Mouse (Mus musculus) CD4-positive, CD25-positive, alpha-beta regulatory T cell, adult 9 weeks (primary cell): ENCODE results near the gene Rhov. TPM values are rescaled to one million over a fixed set of nuclear protein-coding genes. Genes with fewer than 3 reads are reported as not detected.

Experiments
- polyA plus RNA-seq: library from polyadenylated mRNA; unstranded; fragments of 100-300 nt; shearing (Covaris generic); gene quantifications from one replicate; pipeline ENCODE4 v1.2.1, GENCODE M21; 2017

The Rhov gene
- polyA plus RNA-seq: 0.21 TPM

DNA sequence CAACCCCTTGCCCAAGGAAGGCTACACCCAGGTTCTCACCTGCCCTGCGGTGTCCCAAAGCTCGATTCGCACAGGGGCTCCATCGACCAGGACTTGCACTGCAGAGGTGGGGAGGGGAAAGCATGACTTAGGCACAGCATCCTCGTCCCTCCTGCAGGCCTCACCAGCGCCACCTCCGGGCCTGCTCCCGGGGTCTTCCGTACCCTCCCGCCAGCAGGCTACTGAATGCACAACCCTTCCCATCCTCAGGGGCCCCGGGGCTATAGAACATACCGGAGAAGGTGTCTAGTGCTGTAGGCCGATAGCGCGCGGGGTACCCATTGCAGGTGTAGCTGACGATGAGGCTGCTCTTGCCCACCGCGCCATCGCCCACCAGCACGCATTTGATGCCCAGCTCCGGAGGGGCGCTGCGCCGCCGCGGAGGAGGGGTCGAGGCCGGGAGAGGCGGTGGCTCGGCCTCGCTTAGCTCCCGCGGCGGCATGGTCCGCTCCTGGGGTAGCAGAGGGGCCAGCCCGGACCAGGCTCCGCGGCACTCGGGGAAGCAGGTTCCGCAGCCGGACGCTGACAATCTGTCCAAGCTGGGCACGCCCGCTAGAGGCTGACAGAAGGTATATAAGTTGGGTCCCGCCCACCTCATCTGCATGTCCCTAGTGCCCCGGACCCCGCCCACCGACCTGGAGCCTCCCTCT lies at the start of gene Rhov:
Gene Rhov (minus strand): TSS at position 630 of the 689 bp plus-strand sequence.

GRCm38 (mm10) chr2:119288270-119288882 lies 17.3 kb upstream of the Rhov start, which contains the start of gene Vps18:
TSS of gene Vps18 (plus strand) at chr2:119288740.

DNA sequence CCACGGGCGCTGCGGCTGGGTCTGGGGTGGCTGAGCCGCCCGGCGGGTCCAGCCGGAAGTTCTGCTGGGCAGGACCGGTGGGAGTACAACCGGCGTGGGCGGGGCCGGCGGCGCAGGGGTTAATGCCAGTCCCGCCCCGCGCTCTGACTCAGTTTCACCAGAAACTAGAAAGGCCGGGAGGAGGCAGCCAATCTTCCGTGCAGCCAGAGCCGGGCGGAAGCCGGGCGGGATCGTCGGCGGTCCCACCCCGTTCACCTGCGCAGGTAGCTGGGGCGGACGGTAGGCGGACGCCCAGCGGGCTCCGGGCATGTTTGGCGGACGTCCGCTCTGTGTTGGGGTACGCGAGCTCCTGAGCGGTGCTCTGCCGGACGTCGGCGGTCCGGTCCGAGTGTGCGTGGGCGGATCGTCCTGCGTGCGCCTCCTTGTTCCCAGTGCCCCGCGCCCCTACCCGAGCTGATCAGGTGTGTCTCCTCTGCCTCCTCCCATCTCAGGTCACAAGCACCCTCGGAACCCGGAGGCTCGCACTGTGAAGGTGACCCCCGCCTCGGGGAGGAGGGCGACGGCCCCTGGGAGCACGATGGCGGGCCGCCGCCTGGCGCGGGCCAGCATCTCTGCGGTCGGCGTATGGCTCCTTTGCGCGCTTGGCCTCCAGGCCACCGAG lies 33.7 kb downstream of the Rhov start, which contains the start of gene Spint1:
Gene Spint1 (plus strand): TSS at position 153 of the 661 bp plus-strand sequence.

GRCm38 (mm10) chr2:119229775-119230704 lies 41.0 kb downstream of the Rhov start, which contains the start of gene Ppp1r14d:
TSS of gene Ppp1r14d (minus strand) at chr2:119229906.

Other genes starting within 250 kb of the Rhov start
- gene Ccdc32, start 241.9 kb downstream of the Rhov start, polyA plus RNA-seq: 27.4 TPM
- gene Rpusd2, start 236.5 kb downstream of the Rhov start, polyA plus RNA-seq: 2.5 TPM
- 2.3 TPM for gene Knl1, start 224.2 kb downstream of the Rhov start, polyA plus RNA-seq
- gene Rad51, start 158.5 kb downstream of the Rhov start, polyA plus RNA-seq: 6.8 TPM
- gene Rmdn3, start 114.2 kb downstream of the Rhov start, polyA plus RNA-seq: 30.7 TPM
- gene Gchfr, start 103.5 kb downstream of the Rhov start, polyA plus RNA-seq: not detected
- gene Gm14137, start 96.8 kb downstream of the Rhov start, polyA plus RNA-seq: 1.1 TPM
- gene Zfyve19, start 62.7 kb downstream of the Rhov start, polyA plus RNA-seq: 57.0 TPM
- 24.1 TPM for gene Dnajc17, start 62.5 kb downstream of the Rhov start, polyA plus RNA-seq
- not detected for gene Ppp1r14d, start 41.4 kb downstream of the Rhov start, polyA plus RNA-seq
- gene Spint1, start 33.9 kb downstream of the Rhov start, polyA plus RNA-seq: not detected
- 20.2 TPM for gene Vps18, start 17.5 kb upstream of the Rhov start, polyA plus RNA-seq
- gene Dll4, start 54.5 kb upstream of the Rhov start, polyA plus RNA-seq: not detected
- 0.16 TPM for gene Chac1, start 80.0 kb upstream of the Rhov start, polyA plus RNA-seq
- gene Ino80, start 206.4 kb upstream of the Rhov start, polyA plus RNA-seq: 6.3 TPM